Comparison of ENCODE assay signal across 15 mouse cellular contexts in the genomic region with DNA sequence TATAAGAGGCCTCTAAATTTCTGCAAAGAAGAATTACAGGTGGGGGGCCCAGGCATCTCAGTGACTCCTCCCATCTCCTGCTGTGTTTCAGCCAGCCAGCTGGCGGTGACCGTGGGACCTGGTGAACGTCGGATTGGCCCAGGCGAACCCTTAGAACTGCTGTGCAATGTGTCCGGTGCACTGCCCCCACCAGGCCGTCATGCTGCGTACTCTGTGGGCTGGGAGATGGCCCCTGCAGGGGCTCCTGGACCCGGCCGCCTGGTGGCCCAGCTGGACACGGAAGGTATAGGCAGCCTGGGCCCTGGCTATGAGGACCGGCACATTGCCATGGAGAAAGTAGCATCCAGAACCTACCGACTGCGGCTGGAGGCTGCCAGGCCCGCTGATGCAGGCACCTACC. TPM values are rescaled to one million over a fixed set of nuclear protein-coding genes. Genes with fewer than 3 reads are reported as not detected.
DNase-seq lines count a peak whose midpoint lies in the region; ATAC-seq lines count a peak whose summit lies in the region.
"Had no signal": no experiment of that assay in that cellular context is flagged by ENCODE, and none has a peak within 500 bp of the region (broad histone marks: within the 10 kb centered on the region; RNA-seq: fewer than 3 reads in every experiment).

No protein-coding gene starts in this region.

- no peak overlapping the region for H3K4me3 ChIP-seq in hindbrain, embryonic 11.5 days (ENCODE audit: low read depth, low read length)
- no peak overlapping the region for H3K4me3 ChIP-seq in hindbrain, embryonic 16.5 days (ENCODE audit: low read length)
- H3K4me3 ChIP-seq in hindbrain, embryonic 12.5 days, result no peak overlapping the region
- H3K4me3 ChIP-seq: liver, embryonic 15.5 days; myocyte had no signal

- H3K9me3 ChIP-seq in hindbrain, embryonic 11.5 days (ENCODE audit: control insufficient read depth, low read length), result no peaks in the 10 kb centered on the region
- H3K9me3 ChIP-seq in hindbrain, embryonic 16.5 days (ENCODE audit: control insufficient read depth, low read length), result no peaks in the 10 kb centered on the region
- H3K9me3 ChIP-seq in hindbrain, embryonic 12.5 days (replicated peaks), result no peaks in the 10 kb centered on the region
- H3K9me3 ChIP-seq: liver, embryonic 15.5 days had no signal

- 60% methylated on average over 15 of the region's 15 CpGs for WGBS in hindbrain, embryonic 11.5 days
- 49% methylated on average over 15 of the region's 15 CpGs for WGBS in hindbrain, embryonic 16.5 days
- 41% methylated on average over 15 of the region's 15 CpGs for WGBS in hindbrain, embryonic 12.5 days

- H3K4me1 ChIP-seq in hindbrain, embryonic 11.5 days (replicated peaks; ENCODE audit: control insufficient read depth, insufficient read depth, low read length), result peaks cover 14% of the 10 kb centered on the region
- peaks cover 22% of the 10 kb centered on the region for H3K4me1 ChIP-seq in hindbrain, embryonic 16.5 days (ENCODE audit: control insufficient read depth, insufficient read depth, low read depth, low read length)
- H3K4me1 ChIP-seq in hindbrain, embryonic 12.5 days, result peaks cover 83% of the 10 kb centered on the region

- no peak for ATAC-seq in hindbrain, embryonic 11.5 days (ENCODE audit: low FRiP score)
- no peak for ATAC-seq in hindbrain, embryonic 16.5 days
- no peak for ATAC-seq in hindbrain, embryonic 12.5 days (ENCODE audit: low FRiP score)
- ATAC-seq: intestine, embryonic 16.5 days had no signal

- DNase-seq in hindbrain, embryonic 11.5 days (ENCODE audit: low spot score), result no peak
- DNase-seq in ES-CJ7 (ENCODE audit: low read depth, low spot score), result peak; percentile 37
- DNase-seq in cerebellum, adult 8-10 months, result peak; percentile 69
- no peak for DNase-seq in urinary bladder, postnatal 10 days (ENCODE audit: low spot score)
- no peak for DNase-seq in gastrocnemius, postnatal 10 days
- no peak for DNase-seq in spleen, postnatal 4 days (ENCODE audit: low spot score in 2 of 2)
- DNase-seq: adrenal gland, postnatal 25 days; lung, postnatal 36 days had no signal

- no peaks in the 10 kb centered on the region for H3K27me3 ChIP-seq in hindbrain, embryonic 11.5 days (ENCODE audit: control insufficient read depth, insufficient read depth, low read length)
- H3K27me3 ChIP-seq in hindbrain, embryonic 16.5 days (replicated peaks; ENCODE audit: control insufficient read depth, insufficient read depth, low read length), result no peaks in the 10 kb centered on the region
- no peaks in the 10 kb centered on the region for H3K27me3 ChIP-seq in hindbrain, embryonic 12.5 days
- H3K27me3 ChIP-seq: liver, embryonic 15.5 days had no signal

- no peak overlapping the region for H3K9ac ChIP-seq in hindbrain, embryonic 11.5 days (ENCODE audit: low read depth, low read length)
- H3K9ac ChIP-seq in hindbrain, embryonic 16.5 days (ENCODE audit: low read depth, low read length), result no peak overlapping the region
- H3K9ac ChIP-seq in hindbrain, embryonic 12.5 days, result peak overlapping the region; percentile 50; the same call in 1 of the 2 replicates
- H3K9ac ChIP-seq: liver, embryonic 15.5 days had no signal

- no peak overlapping the region for H3K4me2 ChIP-seq in hindbrain, embryonic 11.5 days (replicated peaks; ENCODE audit: low read depth, low read length)
- H3K4me2 ChIP-seq in hindbrain, embryonic 16.5 days (ENCODE audit: low read length), result no peak overlapping the region
- peak overlapping the region; percentile 8; the same call in 1 of the 2 replicates for H3K4me2 ChIP-seq in hindbrain, embryonic 12.5 days (replicated peaks)
- H3K4me2 ChIP-seq: liver, embryonic 15.5 days had no signal

- no peaks in the 10 kb centered on the region for H3K36me3 ChIP-seq in hindbrain, embryonic 11.5 days (ENCODE audit: control insufficient read depth, insufficient read depth, low read length)
- peaks cover 2% of the 10 kb centered on the region; the same call in 1 of the 2 replicates for H3K36me3 ChIP-seq in hindbrain, embryonic 16.5 days (ENCODE audit: control insufficient read depth, insufficient read depth, low read length)
- H3K36me3 ChIP-seq in hindbrain, embryonic 12.5 days, result peaks cover 34% of the 10 kb centered on the region

- H3K27ac ChIP-seq in hindbrain, embryonic 11.5 days (ENCODE audit: low read depth, low read length), result 0 out of 2 replicates have a peak overlapping the region, but pooled peaks have one; percentile 7
- no peak overlapping the region for H3K27ac ChIP-seq in hindbrain, embryonic 16.5 days (ENCODE audit: low read depth, low read length)
- H3K27ac ChIP-seq in hindbrain, embryonic 12.5 days, result peak overlapping the region; percentile 85
- H3K27ac ChIP-seq: liver, embryonic 15.5 days had no signal

RNA-seq across cellular contexts. Expression of a gene that starts 11.2 kb away (rescaled TPM):
- 0.17 and 0.46 TPM in 2 replicates for polyA plus RNA-seq in hindbrain, embryonic 11.5 days (2014; fragmentation: Nextera tagmentation; extraction: Ambion mirVana)
- 4.9 and 5.6 TPM in 2 replicates for polyA plus RNA-seq in hindbrain, embryonic 16.5 days (2015; fragmentation: Nextera tagmentation; extraction: Ambion mirVana)
- polyA plus RNA-seq in hindbrain, embryonic 12.5 days (2016; fragmentation: Nextera tagmentation; extraction: Ambion mirVana), result 1.2 and 2.0 TPM in 2 replicates
- under 1 TPM; 0.07 to 0.14 TPM for total RNA-seq in gastrocnemius, postnatal 10 days (2021)
- total RNA-seq: gastrocnemius, adult 8-10 months had no signal
- polyA plus RNA-seq: heart, embryonic 16.5 days; intestine, embryonic 16.5 days; liver, embryonic 15.5 days had no signal

RNA-seq across cellular contexts. Expression of a gene that starts 20.1 kb away (rescaled TPM):
- 1.9 and 2.6 TPM in 2 replicates for polyA plus RNA-seq in hindbrain, embryonic 11.5 days (2014; fragmentation: Nextera tagmentation; extraction: Ambion mirVana)
- polyA plus RNA-seq in hindbrain, embryonic 16.5 days (2015; fragmentation: Nextera tagmentation; extraction: Ambion mirVana), result 96.7 and 102 TPM in 2 replicates
- polyA plus RNA-seq in hindbrain, embryonic 12.5 days (2016; fragmentation: Nextera tagmentation; extraction: Ambion mirVana), result 13.7 and 16.1 TPM in 2 replicates
- 100 to 1,000 TPM; 695 to 761 TPM for total RNA-seq in gastrocnemius, postnatal 10 days (2021)

RNA-seq across cellular contexts. Expression of a gene that starts 23.1 kb away (rescaled TPM):
- 0.73 TPM in 2 replicates for polyA plus RNA-seq in hindbrain, embryonic 11.5 days (2014; fragmentation: Nextera tagmentation; extraction: Ambion mirVana)
- 3.5 and 3.9 TPM in 2 replicates for polyA plus RNA-seq in hindbrain, embryonic 16.5 days (2015; fragmentation: Nextera tagmentation; extraction: Ambion mirVana)
- 0.53 and 0.83 TPM in 2 replicates for polyA plus RNA-seq in hindbrain, embryonic 12.5 days (2016; fragmentation: Nextera tagmentation; extraction: Ambion mirVana)
- 1 to 10 TPM in 1 of 2 experiments, under 1 TPM in 1; 0.87 to 1.2 TPM for total RNA-seq in gastrocnemius, postnatal 10 days (2021)
- polyA plus RNA-seq: myocyte had no signal

RNA-seq across cellular contexts. Expression of a gene that starts 56.5 kb away (rescaled TPM):
- 123 and 136 TPM in 2 replicates for polyA plus RNA-seq in hindbrain, embryonic 11.5 days (2014; fragmentation: Nextera tagmentation; extraction: Ambion mirVana)
- polyA plus RNA-seq in hindbrain, embryonic 16.5 days (2015; fragmentation: Nextera tagmentation; extraction: Ambion mirVana), result 84.7 and 88.3 TPM in 2 replicates
- polyA plus RNA-seq in hindbrain, embryonic 12.5 days (2016; fragmentation: Nextera tagmentation; extraction: Ambion mirVana), result 147 and 159 TPM in 2 replicates
- 10 to 100 TPM; 15.4 to 19.1 TPM for total RNA-seq in gastrocnemius, postnatal 10 days (2021)

RNA-seq across cellular contexts. Expression of a gene that starts 58.4 kb away (rescaled TPM):
- 11.0 and 11.8 TPM in 2 replicates for polyA plus RNA-seq in hindbrain, embryonic 11.5 days (2014; fragmentation: Nextera tagmentation; extraction: Ambion mirVana)
- polyA plus RNA-seq in hindbrain, embryonic 16.5 days (2015; fragmentation: Nextera tagmentation; extraction: Ambion mirVana), result 3.1 and 3.9 TPM in 2 replicates
- 9.4 and 9.8 TPM in 2 replicates for polyA plus RNA-seq in hindbrain, embryonic 12.5 days (2016; fragmentation: Nextera tagmentation; extraction: Ambion mirVana)
- total RNA-seq in gastrocnemius, postnatal 10 days (2021), result 1 to 10 TPM; 5.6 to 6.9 TPM

Comparison
In these comparisons a context has a peak if more than half of its experiments do, and no peak if none do; other contexts are left out.
1. DNase-seq: peak in ES-CJ7 (single experiment) and cerebellum, adult 8-10 months (single experiment); none in hindbrain, embryonic 11.5 days (single experiment), urinary bladder, postnatal 10 days (single experiment), gastrocnemius, postnatal 10 days (single experiment) and spleen, postnatal 4 days (0 of 2).